Mouse (Mus musculus) neural tube, embryonic 12.5 days (tissue): ENCODE measurements around the gene Nup188. TPM values are rescaled to one million over a fixed set of nuclear protein-coding genes. Genes with fewer than 3 reads are reported as not detected.

Experiments used
- ATAC-seq: fragments of 200-750 bp; cut with Nextera tagmentation; 2 replicates; pipeline ENCODE4 v1.8.0; 2017; ENCODE audit warnings: low read depth, mild to moderate bottlenecking, moderate TSS enrichment, moderate library complexity; ENCODE audit not compliant: low FRiP score
- H3K27ac ChIP-seq: fragments of 300-500 bp; sonication (generic); 2 replicates; pipeline ENCODE4 v1.5.1; 2016
- H3K27me3 ChIP-seq: fragments of 300-500 bp; sonication (generic); replicated peaks from 2 replicates; pipeline ENCODE4 v1.6.1; 2016; ENCODE audit warnings: mild to moderate bottlenecking
- H3K36me3 ChIP-seq: fragments of 300-500 bp; sonication (generic); 2 replicates; pipeline ENCODE4 v1.6.1; 2016; ENCODE audit warnings: mild to moderate bottlenecking
- H3K4me1 ChIP-seq: fragments of 300-500 bp; sonication (generic); 2 replicates; pipeline ENCODE4 v1.6.1; 2016
- H3K4me2 ChIP-seq: fragments of 300-500 bp; sonication (generic); replicated peaks from 2 replicates; pipeline ENCODE4 v1.6.1; 2016; ENCODE audit warnings: mild to moderate bottlenecking
- H3K4me3 ChIP-seq: fragments of 300-500 bp; sonication (generic); 2 replicates; pipeline ENCODE4 v1.5.1; 2016
- H3K9ac ChIP-seq: fragments of 300-500 bp; sonication (generic); 2 replicates; pipeline ENCODE4 v1.6.1; 2016; ENCODE audit warnings: mild to moderate bottlenecking
- H3K9me3 ChIP-seq: fragments of 300-500 bp; sonication (generic); 2 replicates; pipeline ENCODE4 v1.6.1; 2016; ENCODE audit warnings: mild to moderate bottlenecking
- WGBS: fragments of 180-500 bp; shearing (Covaris S2); methylation state at CpG from one replicate; pipeline ENCODE4 v1.1.7; 2016; 5-methylcytosine and 5-hydroxymethylcytosine counted together
- polyA plus RNA-seq: library from polyadenylated mRNA; unstranded; fragments of >200 nt; fragmentation: Nextera tagmentation; extraction: Ambion mirVana; gene quantifications from 2 replicates; pipeline ENCODE4 v1.2.1, GENCODE M21; 2016

Nup188 gene
- polyA plus RNA-seq, 1 experiment from 2014 or later = 34.4 TPM

DNA sequence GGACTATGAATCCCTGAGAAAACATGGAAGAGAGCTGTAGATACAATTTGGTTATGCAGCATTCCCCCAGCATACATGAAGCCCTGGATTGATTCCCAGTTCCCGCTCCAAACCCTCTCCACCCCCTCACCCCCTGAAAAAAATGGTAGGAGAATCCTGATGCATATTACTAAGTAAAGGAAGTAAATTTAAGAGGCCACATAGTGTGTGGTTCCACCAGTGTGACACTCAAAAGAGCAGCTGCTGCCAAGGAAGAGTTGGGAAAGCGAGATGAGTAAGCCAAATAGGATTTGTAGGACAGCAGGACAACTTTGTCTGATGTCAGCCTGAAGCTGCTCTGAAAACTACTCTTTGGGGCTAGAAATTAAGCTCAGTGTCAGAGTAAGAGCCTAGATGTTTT is 25.3 kb downstream of the Nup188 start:
- H3K4me1 ChIP-seq = no peaks in the 10 kb centered on the region
- no peak overlapping the region for H3K4me2 ChIP-seq
- WGBS = 98% methylated on average over 2 of the region's 2 CpGs
- no peak overlapping the region for H3K9ac ChIP-seq
- no peaks in the 10 kb centered on the region for H3K27me3 ChIP-seq
- no peak overlapping the region for H3K4me3 ChIP-seq
- no peaks in the 10 kb centered on the region for H3K9me3 ChIP-seq
- ATAC-seq = no peak
- H3K36me3 ChIP-seq = peaks cover 96% of the 10 kb centered on the region
- H3K27ac ChIP-seq = no peak overlapping the region

GRCm38 (mm10) chr2:30316136-30316535 is 29.9 kb downstream of the Nup188 start:
- 96% methylated on average over 4 of the region's 4 CpGs for WGBS
- no peak for ATAC-seq
- Histone ChIP-seq H3K27me3 (no peaks in the 10 kb centered on the region), H3K4me1 (no peaks in the 10 kb centered on the region), H3K4me3 (no peak overlapping the region), H3K4me2 (no peak overlapping the region), H3K36me3 (peaks cover 90% of the 10 kb centered on the region), H3K27ac (no peak overlapping the region), H3K9ac (no peak overlapping the region), H3K9me3 (no peaks in the 10 kb centered on the region)

DNA sequence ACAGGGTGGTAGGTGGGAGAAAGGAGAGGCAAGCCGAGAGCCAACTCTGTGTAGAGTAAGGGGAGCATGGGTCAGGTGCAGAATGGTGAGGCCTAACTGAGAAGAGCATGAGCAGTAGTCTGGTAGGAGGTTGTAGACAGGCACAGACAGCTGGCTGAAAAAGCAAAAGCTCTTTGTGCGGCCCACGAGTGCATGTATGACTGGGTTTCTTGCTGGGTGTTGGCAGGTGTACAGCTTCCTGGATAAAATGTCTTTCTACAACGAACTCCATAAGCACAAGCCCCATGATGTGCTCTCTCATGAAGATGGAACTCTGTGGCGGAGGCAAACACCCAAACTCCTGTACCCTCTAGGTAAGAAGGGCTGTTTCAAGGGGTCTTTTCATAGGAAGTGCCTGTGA is 30.8 kb downstream of the Nup188 start:
- no peak overlapping the region for H3K4me3 ChIP-seq
- H3K27ac ChIP-seq = no peak overlapping the region
- peaks cover 91% of the 10 kb centered on the region for H3K36me3 ChIP-seq
- no peaks in the 10 kb centered on the region for H3K27me3 ChIP-seq
- WGBS = 94% methylated on average over 5 of the region's 5 CpGs
- no peak overlapping the region for H3K4me2 ChIP-seq
- no peak overlapping the region for H3K9ac ChIP-seq
- H3K9me3 ChIP-seq = no peaks in the 10 kb centered on the region
- no peak for ATAC-seq
- H3K4me1 ChIP-seq = no peaks in the 10 kb centered on the region

GRCm38 (mm10) chr2:30319260-30319659 is 33.1 kb downstream of the Nup188 start:
- ATAC-seq = no peak

GRCm38 (mm10) chr2:30323111-30323510 is 36.9 kb downstream of the Nup188 start:
- ATAC-seq = no peak
- no peaks in the 10 kb centered on the region for H3K4me1 ChIP-seq

More at GRCm38 (mm10) chr2:30319260-30319659, 33.1 kb downstream of the Nup188 start:
- Histone ChIP-seq H3K4me3 (no peak overlapping the region), H3K9ac (no peak overlapping the region), H3K9me3 (no peaks in the 10 kb centered on the region), H3K4me1 (no peaks in the 10 kb centered on the region), H3K36me3 (peaks cover 92% of the 10 kb centered on the region), H3K27ac (no peak overlapping the region), H3K4me2 (no peak overlapping the region), H3K27me3 (no peaks in the 10 kb centered on the region)
- WGBS = 90% methylated on average over 4 of the region's 4 CpGs

DNA sequence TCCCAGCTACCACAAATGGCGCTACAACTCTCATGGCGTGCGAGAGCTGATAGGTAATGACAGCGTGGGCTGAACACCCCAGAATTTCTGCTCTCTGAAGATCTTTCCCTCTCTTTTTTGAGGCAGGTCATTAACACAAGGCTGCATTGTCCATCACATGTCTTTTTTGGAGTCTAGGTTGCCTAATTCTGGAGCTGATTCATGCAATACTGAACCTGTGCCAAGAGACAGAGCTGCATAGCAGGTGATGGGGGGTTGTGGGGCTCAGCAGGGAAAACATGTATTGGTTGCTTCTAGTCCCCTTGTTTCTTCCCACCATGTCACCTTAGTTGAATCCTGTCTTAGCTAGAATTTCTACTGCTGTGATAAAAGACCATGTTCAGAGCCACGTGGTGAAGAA is 39.1 kb downstream of the Nup188 start:
- Histone ChIP-seq H3K9me3 (no peaks in the 10 kb centered on the region), H3K9ac (no peak overlapping the region), H3K4me2 (no peak overlapping the region), H3K36me3 (peaks cover 95% of the 10 kb centered on the region), H3K27ac (no peak overlapping the region), H3K4me3 (no peak overlapping the region), H3K4me1 (no peaks in the 10 kb centered on the region), H3K27me3 (no peaks in the 10 kb centered on the region)
- 95% methylated on average over 5 of the region's 5 CpGs for WGBS
- no peak for ATAC-seq

More at GRCm38 (mm10) chr2:30323111-30323510, 36.9 kb downstream of the Nup188 start:
- Histone ChIP-seq H3K36me3 (peaks cover 92% of the 10 kb centered on the region), H3K27ac (no peak overlapping the region), H3K9me3 (no peaks in the 10 kb centered on the region), H3K4me2 (no peak overlapping the region), H3K4me3 (no peak overlapping the region), H3K9ac (no peak overlapping the region), H3K27me3 (no peaks in the 10 kb centered on the region)
- 87% methylated on average over 7 of the region's 7 CpGs for WGBS

GRCm38 (mm10) chr2:30327276-30327675 is 41.1 kb downstream of the Nup188 start:
- H3K4me1 ChIP-seq = no peaks in the 10 kb centered on the region
- no peak overlapping the region for H3K9ac ChIP-seq
- H3K27ac ChIP-seq = no peak overlapping the region
- ATAC-seq = no peak
- no peak overlapping the region for H3K4me3 ChIP-seq
- H3K36me3 ChIP-seq = peaks cover 96% of the 10 kb centered on the region
- no peaks in the 10 kb centered on the region for H3K9me3 ChIP-seq
- WGBS = 94% methylated on average over 7 of the region's 7 CpGs
- H3K4me2 ChIP-seq = no peak overlapping the region
- H3K27me3 ChIP-seq = no peaks in the 10 kb centered on the region

- WGBS = 94% methylated on average over 3 of the region's 3 CpGs
- Histone ChIP-seq H3K27ac (no peak overlapping the region), H3K9ac (no peak overlapping the region), H3K9me3 (no peaks in the 10 kb centered on the region), H3K4me2 (no peak overlapping the region), H3K4me1 (no peaks in the 10 kb centered on the region), H3K27me3 (no peaks in the 10 kb centered on the region), H3K36me3 (peaks cover 96% of the 10 kb centered on the region), H3K4me3 (no peak overlapping the region)
- ATAC-seq = no peak
Observed at GRCm38 (mm10) chr2:30328791-30329190, 42.6 kb downstream of the Nup188 start.

GRCm38 (mm10) chr2:30335324-30335723 is 49.1 kb downstream of the Nup188 start:
- Histone ChIP-seq H3K4me3 (no peak overlapping the region), H3K4me2 (no peak overlapping the region), H3K36me3 (peaks cover 98% of the 10 kb centered on the region), H3K4me1 (no peaks in the 10 kb centered on the region), H3K9me3 (no peaks in the 10 kb centered on the region), H3K27me3 (no peaks in the 10 kb centered on the region), H3K27ac (no peak overlapping the region), H3K9ac (no peak overlapping the region)
- ATAC-seq = no peak
- 89% methylated on average over 2 of the region's 2 CpGs for WGBS

DNA sequence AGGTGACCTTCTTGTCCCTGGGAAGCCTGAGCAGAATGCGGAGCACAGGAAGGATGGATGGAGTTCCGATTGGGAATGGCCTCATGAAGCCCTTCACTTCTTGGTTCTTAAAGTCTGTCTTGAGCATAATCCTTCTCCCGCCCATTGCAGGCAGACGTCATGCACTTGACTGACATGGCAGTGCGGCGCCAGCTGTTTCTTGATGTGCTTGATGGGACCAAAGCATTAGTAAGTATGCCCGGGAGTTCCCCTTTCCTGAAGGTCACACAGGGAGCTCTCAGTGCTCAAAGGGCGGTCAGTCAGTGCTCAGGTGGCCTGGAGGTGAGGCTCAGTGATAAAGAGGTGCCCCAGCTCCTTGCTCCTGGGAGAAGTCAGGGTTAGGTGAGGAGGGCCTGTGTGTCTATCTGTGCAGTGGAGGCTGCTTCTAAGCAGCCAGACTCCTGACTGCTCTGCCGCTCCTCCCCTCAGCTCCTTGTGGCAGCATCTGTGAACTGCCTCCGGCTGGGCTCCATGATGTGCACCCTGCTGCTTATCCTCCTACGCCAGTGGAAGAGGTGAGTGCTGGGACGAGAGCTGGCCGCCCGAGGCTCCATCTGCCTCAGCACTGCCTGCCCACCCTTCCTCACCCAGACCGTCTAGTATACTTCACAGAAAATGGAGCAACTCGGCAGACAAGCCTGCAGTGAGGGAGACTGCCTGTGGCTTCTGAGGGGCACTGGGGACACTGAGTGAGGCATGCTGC is 50.1 kb downstream of the Nup188 start:
- WGBS = 90% methylated on average over 16 of the region's 16 CpGs
- no peak for ATAC-seq
- Histone ChIP-seq H3K36me3 (peaks cover 98% of the 10 kb centered on the region), H3K9ac (no peak overlapping the region), H3K4me1 (no peaks in the 10 kb centered on the region), H3K4me3 (no peak overlapping the region), H3K27ac (no peak overlapping the region), H3K4me2 (no peak overlapping the region), H3K27me3 (no peaks in the 10 kb centered on the region), H3K9me3 (no peaks in the 10 kb centered on the region)

- 89% methylated on average over 12 of the region's 12 CpGs for WGBS
- H3K4me3 ChIP-seq = no peak overlapping the region
- H3K9me3 ChIP-seq = no peaks in the 10 kb centered on the region
- no peak overlapping the region for H3K4me2 ChIP-seq
- no peaks in the 10 kb centered on the region for H3K27me3 ChIP-seq
- no peak overlapping the region for H3K9ac ChIP-seq
- H3K4me1 ChIP-seq = no peaks in the 10 kb centered on the region
- peaks cover 98% of the 10 kb centered on the region for H3K36me3 ChIP-seq
- no peak for ATAC-seq
- H3K27ac ChIP-seq = no peak overlapping the region
Observed at GRCm38 (mm10) chr2:30337179-30337578, 51.0 kb downstream of the Nup188 start.

DNA sequence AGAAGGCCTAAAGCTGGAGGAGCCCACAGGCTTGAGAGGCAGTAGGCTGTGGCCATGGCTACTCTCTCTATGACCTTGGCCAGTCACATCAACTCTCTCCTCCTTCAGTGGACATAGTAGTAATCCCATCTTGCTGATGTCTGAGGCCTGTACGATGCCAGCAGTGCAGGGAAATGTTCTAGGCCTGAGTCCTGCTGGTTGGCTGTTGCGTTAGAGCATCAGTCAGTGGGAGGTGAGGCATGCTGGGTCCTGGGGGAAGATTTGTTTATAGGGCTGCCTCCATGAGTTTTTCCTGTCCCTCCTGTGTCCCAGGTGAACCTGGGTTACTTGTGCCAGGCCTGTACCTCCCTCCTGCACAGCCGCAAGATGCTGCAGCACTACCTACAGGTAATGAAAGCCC is 55.9 kb downstream of the Nup188 start:
- Histone ChIP-seq H3K4me2 (no peak overlapping the region), H3K36me3 (peaks cover 98% of the 10 kb centered on the region), H3K9ac (no peak overlapping the region), H3K27ac (no peak overlapping the region), H3K27me3 (no peaks in the 10 kb centered on the region), H3K9me3 (no peaks in the 10 kb centered on the region), H3K4me1 (no peaks in the 10 kb centered on the region), H3K4me3 (no peak overlapping the region)
- ATAC-seq = no peak
- whole genome bisulfite sequencing = 88% methylated on average over 3 of the region's 3 CpGs

- no peaks in the 10 kb centered on the region for H3K9me3 ChIP-seq
- H3K9ac ChIP-seq = no peak overlapping the region
- H3K4me1 ChIP-seq = no peaks in the 10 kb centered on the region
- no peak for ATAC-seq
- no peak overlapping the region for H3K4me2 ChIP-seq
- H3K4me3 ChIP-seq = no peak overlapping the region
- H3K36me3 ChIP-seq = peaks cover 98% of the 10 kb centered on the region
- H3K27ac ChIP-seq = no peak overlapping the region
- no peaks in the 10 kb centered on the region for H3K27me3 ChIP-seq
- 95% methylated on average over 7 of the region's 7 CpGs for WGBS
Observed at GRCm38 (mm10) chr2:30342544-30342943, 56.3 kb downstream of the Nup188 start.
